Mouse (Mus musculus) gastrocnemius, postnatal 36 days (tissue): ENCODE measurements around the gene Dcp1b. TPM values are rescaled to one million over a fixed set of nuclear protein-coding genes. Genes with fewer than 3 reads are reported as not detected.
"Not testable (repeated sequence)": the region's sequence is repeated elsewhere in the genome, so short reads cannot be mapped to it uniquely, and the experiment has no call there.

Experiments
- DNase-seq, 2 experiments: peaks; one replicate each; pipeline ENCODE4 v3.0.0; 2022
- intact Hi-C: fragments of 180-260 bp; cut with DNase I; formaldehyde crosslinking; loops from one replicate; pipeline ENCODE4 v1.15.1; 2025
- total RNA-seq, 2 experiments: library from RNA; stranded (reverse); gene quantifications; 2 replicates each; pipeline ENCODE4 v1.2.3; 2021

Gene Dcp1b
- total RNA-seq, 2 experiments from 2014 or later, result 3.1 to 4.0 TPM

DNA sequence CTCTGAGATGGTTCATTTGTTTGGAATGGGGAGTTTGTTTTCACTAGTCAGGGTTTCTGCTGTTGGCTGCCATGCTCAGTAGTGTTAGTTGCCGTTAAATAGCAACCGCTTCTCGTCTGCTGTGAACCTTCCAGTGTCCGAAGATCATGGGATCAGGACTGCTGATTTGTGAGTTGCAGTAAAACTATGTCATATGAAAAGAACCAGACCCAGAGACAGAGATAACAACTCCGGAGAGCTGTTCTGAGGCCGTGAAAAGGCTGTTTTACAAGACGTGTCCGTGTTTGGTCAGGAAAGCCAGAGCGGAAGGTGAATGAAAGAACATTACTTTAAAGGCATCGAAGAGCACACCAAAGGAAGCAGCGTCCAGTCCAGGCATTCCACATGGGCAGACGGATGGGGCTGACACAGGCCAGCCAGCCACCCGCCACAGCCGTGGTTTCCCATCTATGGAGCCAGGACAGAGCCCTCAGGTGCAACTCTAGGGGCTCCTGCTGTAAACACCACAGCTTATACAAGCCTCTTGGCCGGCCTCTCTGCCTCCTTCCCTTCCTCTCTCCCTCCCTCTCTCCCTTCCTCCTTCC is 18.6 kb downstream of the Dcp1b start:
- intact Hi-C loops, result no loop called here
- no peak for DNase-seq

DNA sequence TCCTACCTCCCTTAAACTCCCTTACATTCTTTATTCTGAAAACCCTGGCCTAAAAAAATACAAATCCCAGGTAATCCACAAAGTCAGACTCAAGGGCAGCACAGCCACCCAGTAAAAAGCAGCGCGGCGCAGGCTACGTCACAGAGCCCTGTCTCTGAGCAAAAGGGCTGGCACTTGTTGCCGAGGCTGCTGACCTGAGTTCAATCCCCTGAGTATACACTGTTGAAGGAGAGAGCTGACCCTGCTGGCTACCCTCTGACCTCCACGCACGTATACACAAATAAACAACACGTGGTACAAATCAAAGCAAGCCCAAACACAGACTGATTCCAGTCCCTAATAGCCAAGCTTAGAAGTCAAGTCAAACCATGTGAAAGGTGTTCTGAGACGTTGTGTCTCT is 19.1 kb downstream of the Dcp1b start:
- DNase-seq, result no peak
- intact Hi-C loops, result no loop called here

DNA sequence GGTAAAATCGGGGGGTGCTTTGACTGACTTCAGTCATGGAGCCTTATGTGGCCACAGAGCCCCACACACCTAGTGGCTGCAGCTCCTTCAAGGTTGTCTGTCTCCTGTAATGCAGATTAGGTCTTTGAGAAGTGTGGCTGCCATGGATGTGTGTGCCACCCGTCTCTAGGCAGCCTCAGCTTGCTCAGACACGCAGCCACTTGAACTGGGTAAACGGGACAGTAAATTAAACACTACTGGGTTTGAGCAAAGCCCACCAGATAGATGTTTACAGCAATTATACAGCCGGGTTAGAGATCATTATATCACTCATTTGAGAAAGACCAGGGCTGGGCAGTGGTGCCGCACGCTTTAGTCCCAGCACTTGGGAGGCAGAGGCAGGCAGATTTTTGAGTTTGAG is 19.5 kb downstream of the Dcp1b start:
- intact Hi-C loops, result no loop called here
- DNase-seq, result no peak

DNA sequence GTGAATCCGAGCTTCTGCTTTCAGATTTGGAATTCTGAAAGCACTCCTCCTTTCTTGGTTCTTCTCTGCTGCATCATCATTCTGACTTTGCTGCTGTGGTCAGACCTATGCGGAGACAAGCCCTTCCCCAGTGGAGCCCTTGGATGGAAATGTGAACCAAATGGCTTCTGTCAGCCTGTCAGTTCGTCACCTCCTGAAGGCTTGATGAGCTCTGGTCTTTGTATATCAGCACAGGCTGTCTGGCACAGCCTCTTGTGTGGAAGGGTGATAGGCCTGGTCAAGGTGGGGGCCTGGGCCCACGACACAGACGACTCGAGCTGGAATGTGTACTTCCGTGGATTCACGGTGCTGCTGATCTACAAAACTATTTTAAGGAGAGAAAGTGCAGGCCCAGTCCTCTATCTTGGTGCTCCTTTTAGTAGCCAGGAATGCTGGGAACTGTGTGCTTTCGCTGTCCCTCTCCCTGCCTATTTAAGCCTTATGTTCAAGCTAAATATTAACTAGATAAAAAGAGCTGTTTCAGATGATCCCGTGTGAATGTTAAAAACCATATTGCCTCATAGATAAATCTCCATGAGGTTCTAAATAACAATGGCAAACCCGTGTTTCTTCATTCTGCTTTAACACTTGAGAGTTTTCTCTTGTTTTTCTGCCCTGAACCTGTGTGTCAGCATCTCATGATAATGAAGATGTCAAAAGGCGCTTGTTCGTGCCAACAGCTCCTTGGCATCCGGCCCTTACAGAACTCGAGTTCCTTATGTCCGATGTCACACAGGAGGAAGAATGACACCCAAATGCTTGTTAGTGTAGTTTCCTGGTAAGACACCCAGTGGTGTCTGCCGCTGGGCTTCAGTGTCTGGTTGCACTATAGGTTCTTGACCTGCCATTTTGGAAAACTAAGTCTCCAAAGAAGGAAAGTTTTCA is 21.6 kb downstream of the Dcp1b start, which contains the start of gene Cacna1c:
Gene Cacna1c, minus strand, starts transcription at position 37 of the 924 bp plus-strand sequence.
- no peak for DNase-seq
- intact Hi-C loops, result no loop called here

DNA sequence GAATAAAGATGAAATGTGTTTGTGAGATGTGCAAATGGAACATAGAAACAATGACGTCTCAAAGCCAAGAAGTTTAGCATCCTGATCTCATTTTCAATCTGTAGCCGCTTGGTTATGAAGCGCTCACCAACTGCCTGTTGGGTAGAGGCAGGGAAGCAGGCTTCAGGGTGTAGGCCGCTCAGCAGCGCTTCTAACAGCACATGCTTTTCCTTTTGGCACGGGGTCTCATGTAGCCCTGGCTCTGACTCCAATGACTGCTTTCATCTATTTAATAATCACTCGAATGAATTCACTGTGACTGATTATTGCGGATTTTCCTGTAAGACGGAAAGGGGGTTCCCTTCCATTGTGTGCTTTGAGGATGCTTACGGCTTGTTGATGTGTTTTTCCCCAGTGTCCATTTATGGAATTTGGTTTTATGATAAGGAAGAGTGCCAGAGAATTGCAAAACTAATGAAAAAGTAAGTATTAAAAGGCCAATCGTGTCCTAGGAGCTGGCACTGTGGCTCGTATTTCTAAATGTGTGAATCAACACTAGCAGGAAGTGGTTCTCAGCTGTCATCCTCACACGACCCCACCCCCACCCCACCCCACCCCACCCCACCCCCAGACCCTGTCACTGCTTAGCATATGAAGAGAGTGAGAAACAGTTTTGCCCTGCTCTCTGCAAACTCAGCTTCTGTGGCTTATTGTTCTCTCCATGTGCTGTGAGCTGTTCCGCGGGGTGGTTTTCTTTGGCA is 23.7 kb downstream of the Dcp1b start:
- no peak for DNase-seq
- intact Hi-C loops, result no loop called here

DNA sequence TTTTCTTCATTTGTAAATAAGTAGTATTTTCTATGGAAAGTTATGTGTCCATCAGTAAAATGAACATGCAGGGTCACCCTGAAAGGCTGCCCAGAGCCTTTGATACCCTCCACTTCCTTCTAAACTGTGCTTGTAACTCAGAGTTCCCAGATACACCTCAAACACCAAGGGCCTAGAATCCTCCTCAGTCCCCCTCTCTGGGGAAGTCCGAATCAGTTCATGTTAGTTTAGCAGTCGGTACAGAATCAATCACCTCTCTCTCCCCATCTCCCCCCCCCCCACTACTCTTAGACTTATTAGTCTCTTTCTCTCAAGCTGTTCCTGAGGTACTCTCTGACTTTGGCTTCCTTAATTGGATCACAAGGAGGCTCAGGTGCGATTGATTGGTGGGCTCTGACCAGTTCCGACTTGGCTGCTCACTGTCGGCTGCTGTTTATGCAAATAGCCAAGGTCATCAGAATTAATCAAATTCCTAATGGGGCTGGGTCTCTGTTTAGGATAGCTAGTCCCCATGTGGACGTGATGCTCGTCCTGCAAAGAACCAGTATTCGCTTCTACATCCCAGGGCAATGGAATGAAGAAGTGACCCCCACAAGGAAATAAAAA is 24.3 kb downstream of the Dcp1b start:
- no peak for DNase-seq
- intact Hi-C loops, result no loop called here

DNA sequence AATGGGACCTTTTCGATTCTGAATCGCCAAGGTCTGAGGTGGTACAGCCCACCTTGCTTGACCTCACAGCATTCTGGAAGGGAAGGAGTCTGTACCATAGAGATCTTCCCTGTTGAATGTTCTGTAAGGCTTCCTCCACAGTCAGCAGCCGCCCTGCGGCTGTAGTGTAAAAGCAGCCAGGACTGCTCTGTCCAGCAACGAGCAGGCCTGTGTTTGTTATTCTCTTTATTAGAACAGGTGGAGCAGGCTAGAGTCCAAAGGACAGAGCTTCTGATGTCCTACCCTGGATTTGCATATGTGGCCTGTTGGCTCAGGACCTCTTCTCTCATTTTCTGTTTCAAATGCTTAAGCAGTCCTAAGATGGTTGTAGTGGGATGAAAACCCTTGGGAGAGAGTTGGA is 25.3 kb downstream of the Dcp1b start:
- no peak for DNase-seq
- intact Hi-C loops, result no loop called here

DNA sequence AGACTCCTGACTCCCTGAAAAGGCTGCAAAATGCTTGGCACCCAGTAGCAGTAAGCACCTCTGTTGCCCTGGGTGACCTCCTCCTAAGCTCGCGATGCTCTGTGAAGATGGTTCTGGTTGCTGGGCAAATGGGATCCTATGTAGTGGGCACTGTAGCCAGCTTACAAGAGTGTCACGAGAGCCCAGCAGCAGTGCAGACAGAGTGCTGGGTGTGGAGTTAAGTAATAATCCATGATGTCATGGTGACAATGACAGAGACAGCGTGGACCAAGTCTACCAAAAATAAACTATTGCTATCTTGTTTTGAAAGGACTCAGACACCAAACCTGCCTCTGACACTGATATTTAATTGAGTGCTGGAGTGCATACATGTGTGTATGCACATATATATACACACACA is 26.5 kb downstream of the Dcp1b start:
- intact Hi-C loops, result no loop called here
- no peak for DNase-seq

DNA sequence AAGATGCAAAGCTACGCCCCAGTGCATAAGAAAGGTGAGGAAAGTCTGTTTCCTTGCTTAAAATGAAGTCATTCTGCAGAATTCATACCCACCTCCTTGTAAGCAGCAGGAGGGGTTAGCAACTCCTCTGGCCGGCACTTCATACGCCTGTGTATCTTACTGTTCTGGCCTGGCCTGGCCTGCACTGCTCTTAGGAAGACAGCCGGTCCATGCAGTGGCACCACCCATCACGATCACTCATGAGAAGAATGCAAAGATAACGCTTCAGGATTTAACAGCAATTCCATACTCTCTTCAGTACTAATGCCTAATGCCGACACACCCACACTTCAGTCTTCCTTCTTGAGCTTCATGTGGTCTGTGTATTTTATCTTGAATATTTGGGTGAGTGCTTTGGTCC is 29.2 kb downstream of the Dcp1b start:
- no peak for DNase-seq
- intact Hi-C loops, result no loop called here

DNA sequence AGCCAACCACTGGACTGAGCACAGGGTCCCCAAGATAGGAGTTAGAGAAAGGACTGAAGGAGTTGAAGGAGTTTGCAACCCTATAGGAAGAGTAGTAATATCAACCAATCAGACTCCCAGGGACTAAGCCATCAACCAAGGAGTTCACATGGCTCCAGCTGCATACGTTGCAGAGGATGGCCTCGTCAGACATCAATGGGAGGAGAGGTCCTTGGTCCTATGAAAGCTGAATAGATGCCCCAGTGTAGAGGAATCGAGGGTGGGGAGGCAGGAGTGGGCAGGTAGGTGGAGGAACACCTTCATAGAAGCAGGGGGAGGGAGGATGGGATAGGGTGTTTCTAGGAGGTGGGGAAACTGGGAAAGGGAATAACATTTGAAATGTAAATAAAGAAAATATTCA is 29.9 kb downstream of the Dcp1b start:
- intact Hi-C loops, result no loop called here
- no peak for DNase-seq

DNA sequence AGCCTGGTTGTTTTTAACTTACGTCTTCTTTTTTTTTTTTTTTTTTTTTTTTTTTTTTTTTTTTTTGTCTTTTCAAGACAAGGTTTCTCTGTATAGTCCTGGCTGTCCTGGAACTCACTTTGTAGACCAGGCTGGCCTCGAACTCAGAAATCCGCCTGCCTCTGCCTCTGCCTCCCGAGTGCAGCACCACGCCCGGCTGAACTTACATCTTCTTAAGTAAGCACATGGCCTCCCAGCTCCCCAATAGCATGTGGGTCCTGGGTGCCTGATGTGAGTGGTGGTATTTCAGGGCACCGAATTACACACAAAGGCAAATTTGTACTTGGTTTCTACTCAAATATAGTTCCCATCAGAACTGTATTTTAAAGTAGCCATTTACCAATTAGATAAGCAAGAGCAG is 31.0 kb downstream of the Dcp1b start:
- intact Hi-C loops, DNase-seq: not testable (repeated sequence)

DNA sequence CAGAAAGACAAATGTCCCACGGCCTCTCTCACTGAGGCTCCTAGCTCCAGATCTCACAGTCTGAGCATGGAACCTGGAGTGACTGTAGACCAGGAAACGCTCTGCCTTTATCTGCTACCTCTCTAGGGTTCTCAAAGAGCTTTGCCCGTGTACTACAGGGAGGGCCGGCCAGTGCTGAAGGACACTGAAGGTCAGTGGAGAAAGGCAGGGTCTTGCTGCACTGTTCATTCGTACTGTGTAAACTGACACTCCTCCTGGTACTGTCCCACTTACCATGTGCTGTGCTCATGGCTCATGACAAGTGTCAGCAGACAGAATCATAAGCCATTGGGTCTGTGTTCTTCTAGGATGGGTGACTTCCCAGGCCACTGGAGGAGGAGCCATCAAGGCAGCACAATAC is 38.3 kb downstream of the Dcp1b start:
- DNase-seq, result no peak
- intact Hi-C loops, result no loop called here

DNA sequence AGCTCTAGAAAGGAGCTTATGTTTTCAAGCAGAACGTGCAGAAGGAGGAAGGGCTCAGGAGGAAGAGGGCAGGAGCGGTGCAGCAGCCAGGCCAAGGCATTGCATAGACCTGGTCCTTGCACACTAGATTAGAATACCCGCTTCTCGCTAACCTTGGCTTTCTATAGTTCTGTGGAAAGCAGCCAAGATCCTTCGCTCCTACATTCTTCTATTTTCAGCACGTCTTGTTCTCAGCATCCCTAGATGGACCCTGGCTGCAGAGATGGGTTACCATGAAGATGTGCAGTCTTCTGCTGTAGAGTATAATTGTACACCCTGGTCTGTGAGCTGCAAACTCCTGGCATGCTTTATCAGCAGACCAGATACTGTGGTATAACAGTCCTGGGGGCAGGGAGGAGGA is 39.1 kb downstream of the Dcp1b start:
- intact Hi-C loops, result no loop called here
- DNase-seq, result no peak

DNA sequence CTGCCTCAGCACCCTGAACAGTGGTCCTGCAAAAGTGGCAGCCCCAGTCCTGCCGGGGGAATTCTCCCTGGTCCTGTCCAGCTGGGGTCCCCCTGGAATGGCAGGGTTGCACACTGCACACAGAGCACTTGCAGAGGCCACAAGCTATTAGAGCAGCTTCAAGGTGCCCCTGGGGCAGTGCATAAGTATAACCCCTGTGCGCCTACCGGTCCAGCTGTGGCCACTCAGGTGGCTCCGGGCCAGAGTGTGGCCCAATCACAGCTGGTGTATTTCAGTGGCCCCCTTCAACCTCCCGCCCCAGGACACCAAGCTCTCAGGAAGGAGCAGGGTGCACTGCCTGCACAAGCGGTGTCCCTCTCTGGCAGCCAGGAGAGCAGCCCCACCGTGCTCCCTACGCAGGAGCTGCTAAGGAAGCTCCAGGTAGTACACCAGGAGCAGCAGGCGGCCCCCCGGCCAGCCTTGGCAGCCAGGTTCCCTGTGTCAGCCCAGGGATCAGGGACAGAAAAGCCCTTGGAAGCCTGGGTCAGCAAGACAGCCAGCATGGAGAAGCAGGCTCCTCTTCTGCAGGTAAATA is 40.1 kb downstream of the Dcp1b start:
- intact Hi-C loops, result loop anchor here (5.0 kb wide), 1 partner anchor 217 kb away; no protein-coding TSS in a partner anchor
- DNase-seq, result no peak

DNA sequence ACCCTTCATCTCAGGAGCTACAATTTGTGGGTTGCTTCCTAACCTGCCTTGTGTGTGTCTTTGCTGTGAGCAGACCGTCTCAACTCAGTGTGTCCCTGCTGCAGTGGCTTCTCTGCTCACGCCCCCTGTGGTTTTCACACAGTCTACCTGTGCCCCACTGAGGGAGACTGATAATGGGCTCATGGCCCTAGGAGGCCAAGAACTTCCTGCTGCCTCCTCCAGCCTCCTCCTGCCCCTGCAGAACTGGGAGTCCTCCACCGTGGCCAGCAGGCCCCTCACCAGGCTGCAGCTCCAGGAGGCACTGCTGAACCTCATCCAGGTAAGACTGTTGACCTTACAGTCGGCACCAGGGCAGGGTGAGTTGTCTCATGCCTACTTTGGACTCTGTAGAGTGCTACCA is 42.6 kb downstream of the Dcp1b start:
- DNase-seq, result no peak
- intact Hi-C loops, result loop anchor here (5.0 kb wide), 1 partner anchor 215 kb away; no protein-coding TSS in a partner anchor

DNA sequence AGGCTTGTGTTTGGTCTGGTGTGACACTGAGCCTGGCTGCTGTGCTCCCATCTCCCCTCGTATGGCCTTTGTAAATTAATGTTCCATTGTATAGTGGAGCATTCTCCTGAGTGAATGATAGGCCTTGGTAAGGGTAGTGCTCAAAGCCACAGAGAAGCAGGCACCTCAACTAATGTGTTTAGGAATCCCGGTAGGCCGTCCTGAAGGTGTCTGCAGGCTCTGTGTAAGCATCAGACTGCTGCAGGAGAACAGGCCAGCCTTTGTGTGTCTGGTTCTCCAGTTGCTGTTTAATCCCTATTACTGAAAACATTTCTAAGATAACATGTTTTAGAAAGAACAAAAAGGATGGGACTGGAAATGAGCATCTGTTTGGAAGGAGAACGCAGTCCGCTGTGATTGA is 43.5 kb downstream of the Dcp1b start:
- no peak for DNase-seq
- intact Hi-C loops, result loop anchor here (5.0 kb wide), 1 partner anchor 214 kb away; no protein-coding TSS in a partner anchor

DNA sequence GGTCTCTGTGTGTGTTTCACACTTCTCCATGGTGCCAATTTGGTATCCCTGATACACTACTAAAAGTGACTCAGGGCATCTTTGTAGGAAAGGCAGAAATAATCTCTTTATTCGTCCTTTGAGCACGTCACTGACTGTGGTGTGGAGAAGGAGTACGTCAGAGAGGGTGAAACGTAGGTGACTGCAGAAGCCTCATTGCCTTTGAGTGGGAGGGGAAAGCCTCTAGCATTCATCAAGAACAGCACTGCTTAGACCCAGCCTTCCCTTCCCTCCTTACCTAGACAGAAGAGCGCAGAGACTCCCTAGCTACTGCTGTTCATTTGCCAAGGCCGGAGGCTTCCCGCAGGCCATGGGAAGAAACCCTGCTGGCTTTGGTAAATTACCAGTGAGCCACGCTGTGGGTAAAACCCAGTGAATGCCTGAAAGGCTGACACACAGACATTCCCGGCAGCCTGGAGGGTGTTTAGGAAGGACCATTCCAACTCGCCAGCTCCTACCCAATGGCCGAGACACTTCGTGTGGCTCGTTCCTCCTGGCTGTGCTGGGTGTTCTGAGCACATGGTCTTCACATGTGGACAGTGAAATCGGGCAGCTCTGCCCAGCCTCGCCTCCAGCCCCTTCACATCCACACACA is 44.3 kb downstream of the Dcp1b start:
- intact Hi-C loops, result loop anchor here (5.0 kb wide), 1 partner anchor 213 kb away; no protein-coding TSS in a partner anchor
- no peak for DNase-seq

DNA sequence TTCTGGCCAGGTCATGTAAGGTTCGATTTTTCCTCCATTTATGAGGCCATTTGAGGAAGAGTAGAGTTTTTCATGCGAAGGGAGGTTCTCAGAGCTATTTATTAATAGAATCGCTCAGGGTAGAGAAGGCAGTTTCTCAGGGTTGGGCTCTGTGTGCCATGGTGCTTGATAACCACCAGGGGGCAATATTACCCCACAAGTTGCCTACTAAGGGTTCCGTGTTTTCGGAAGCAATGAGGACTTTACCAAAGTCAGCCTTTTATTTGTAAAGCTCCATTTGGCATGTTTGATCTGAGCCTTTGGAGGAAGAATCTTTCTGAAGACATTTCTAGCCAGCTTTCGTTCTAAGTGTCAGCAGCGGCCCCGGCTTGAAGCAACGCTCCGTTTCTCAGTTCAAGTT is 45.2 kb downstream of the Dcp1b start:
- intact Hi-C loops, result loop anchor here (2.0 to 5.0 kb wide), 2 partner anchors 62 to 127 kb away; no protein-coding TSS in a partner anchor
- no peak for DNase-seq

DNA sequence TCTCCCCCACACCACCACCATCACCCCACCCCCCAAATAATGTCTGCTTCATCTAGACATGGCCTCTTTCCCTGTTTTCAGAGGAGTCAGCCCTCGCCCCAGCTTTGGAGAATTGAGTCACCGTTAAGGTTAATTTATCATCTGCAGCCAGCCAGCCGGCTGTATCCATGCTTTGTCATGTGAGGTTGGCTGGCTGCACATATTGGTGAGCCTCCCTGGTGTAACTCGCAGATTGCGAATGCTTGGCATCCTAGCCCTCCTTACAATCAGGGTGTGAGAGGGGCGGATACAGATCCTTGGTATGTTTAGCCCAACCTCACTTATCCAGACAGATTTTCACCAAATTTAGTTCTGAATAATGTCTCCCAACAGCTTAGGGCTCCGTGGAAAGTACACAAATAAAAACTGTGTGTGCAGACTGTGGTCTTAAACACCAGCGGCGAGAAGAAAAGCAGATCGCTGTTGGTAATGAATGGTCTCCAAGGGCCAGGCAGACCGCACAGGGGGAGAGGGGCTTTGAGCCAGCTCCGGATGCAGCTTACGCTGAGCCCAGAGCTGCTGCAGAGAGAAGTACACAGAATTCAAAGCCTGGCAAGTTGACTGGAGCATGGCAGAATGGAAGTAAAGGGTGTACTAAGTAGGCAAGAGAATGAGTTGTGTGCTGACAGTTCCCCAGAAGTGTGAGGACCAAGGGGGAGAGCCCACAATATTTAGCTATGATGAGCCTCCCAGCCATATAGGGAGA is 49.6 kb downstream of the Dcp1b start:
- intact Hi-C loops, result loop anchor here (5.0 kb wide), 1 partner anchor 58 kb away; no protein-coding TSS in a partner anchor
- DNase-seq, result no peak
